Mouse (Mus musculus) spleen, postnatal 14 days (tissue): Measurements from ENCODE around the gene Rimbp2.

ENCODE experiments used
- DNase-seq, 2 experiments: peaks; one replicate each; pipeline ENCODE4 v3.0.0; 2021 to 2022; ENCODE audit warnings: low spot score in 2 of 2

Gene Rimbp2

GRCm38 (mm10) chr5:128845033-128845432 is 108.3 kb downstream of the Rimbp2 start:
- DNase-seq = no peak

- no peak for DNase-seq
Observed at GRCm38 (mm10) chr5:128843982-128844381, 109.3 kb downstream of the Rimbp2 start.

- DNase-seq = no peak
Observed at GRCm38 (mm10) chr5:128841541-128841940, 111.7 kb downstream of the Rimbp2 start.

- DNase-seq = no peak
Observed at GRCm38 (mm10) chr5:128837045-128837444, 116.2 kb downstream of the Rimbp2 start.

- no peak for DNase-seq
Observed at GRCm38 (mm10) chr5:128834126-128834525, 119.2 kb downstream of the Rimbp2 start.

GRCm38 (mm10) chr5:128822843-128823242 is 130.4 kb downstream of the Rimbp2 start:
- DNase-seq = no peak

GRCm38 (mm10) chr5:128819638-128820285 is 133.5 kb downstream of the Rimbp2 start:
- DNase-seq = no peak

GRCm38 (mm10) chr5:128815629-128816028 is 137.7 kb downstream of the Rimbp2 start:
- DNase-seq = no peak

GRCm38 (mm10) chr5:128815078-128815477 is 138.2 kb downstream of the Rimbp2 start:
- DNase-seq = no peak

GRCm38 (mm10) chr5:128813121-128813520 is 140.2 kb downstream of the Rimbp2 start:
- DNase-seq = no peak

- no peak for DNase-seq
Observed at GRCm38 (mm10) chr5:128811431-128811830, 141.9 kb downstream of the Rimbp2 start.

GRCm38 (mm10) chr5:128810006-128810405 is 143.3 kb downstream of the Rimbp2 start:
- no peak for DNase-seq

- DNase-seq = no peak
Observed at GRCm38 (mm10) chr5:128809406-128809805, 143.9 kb downstream of the Rimbp2 start.

GRCm38 (mm10) chr5:128808547-128809182 is 144.6 kb downstream of the Rimbp2 start:
- DNase-seq = no peak

- DNase-seq = no peak
Observed at GRCm38 (mm10) chr5:128807408-128807807, 145.9 kb downstream of the Rimbp2 start.

- no peak for DNase-seq
Observed at GRCm38 (mm10) chr5:128806296-128806998, 146.8 kb downstream of the Rimbp2 start.

GRCm38 (mm10) chr5:128805092-128805491 is 148.2 kb downstream of the Rimbp2 start:
- DNase-seq = no peak

- no peak for DNase-seq
Observed at GRCm38 (mm10) chr5:128800592-128800991, 152.7 kb downstream of the Rimbp2 start.

- no peak for DNase-seq
Observed at GRCm38 (mm10) chr5:128781621-128782020, 171.7 kb downstream of the Rimbp2 start.

GRCm38 (mm10) chr5:128776386-128776785 is 176.9 kb downstream of the Rimbp2 start:
- no peak for DNase-seq

- DNase-seq = no peak
Observed at GRCm38 (mm10) chr5:128769026-128769631, 184.2 kb downstream of the Rimbp2 start.

GRCm38 (mm10) chr5:128761118-128761517 is 192.2 kb downstream of the Rimbp2 start:
- no peak for DNase-seq
